Mouse (Mus musculus) urinary bladder, adult 18-20 months (tissue): ENCODE results near the gene Urgcp.

Source experiments
- DNase-seq, 2 experiments: peaks; one replicate each; pipeline ENCODE4 v3.0.0; 2022; ENCODE audit warnings: low spot score in 2 of 2, mixed read lengths in 2 of 2

Gene Urgcp

GRCm38 (mm10) chr11:5715179-5715578, 47.0 kb downstream of the Urgcp start:
- DNase-seq, result no peak

GRCm38 (mm10) chr11:5707530-5708353, 54.4 kb downstream of the Urgcp start:
- peak; percentile 82 to 84 for DNase-seq

GRCm38 (mm10) chr11:5706874-5707529, 55.2 kb downstream of the Urgcp start:
- peak; percentile 11 to 70 for DNase-seq

GRCm38 (mm10) chr11:5705972-5706371, 56.2 kb downstream of the Urgcp start:
- no peak for DNase-seq

- no peak for DNase-seq
These were observed 58.8 kb downstream of the Urgcp start for GRCm38 (mm10) chr11:5703341-5703740.

- DNase-seq, result no peak
These were observed 59.2 kb downstream of the Urgcp start for GRCm38 (mm10) chr11:5702957-5703332.

GRCm38 (mm10) chr11:5702271-5702956, 59.8 kb downstream of the Urgcp start:
- no peak for DNase-seq

GRCm38 (mm10) chr11:5701821-5702220, 60.4 kb downstream of the Urgcp start:
- no peak for DNase-seq

- no peak for DNase-seq
These were observed 60.9 kb downstream of the Urgcp start for GRCm38 (mm10) chr11:5701300-5701699.

GRCm38 (mm10) chr11:5700808-5701207, 61.4 kb downstream of the Urgcp start:
- no peak for DNase-seq

GRCm38 (mm10) chr11:5691775-5692174, 70.4 kb downstream of the Urgcp start:
- no peak for DNase-seq

GRCm38 (mm10) chr11:5684283-5684682, 77.9 kb downstream of the Urgcp start:
- no peak for DNase-seq

GRCm38 (mm10) chr11:5682541-5682940, 79.6 kb downstream of the Urgcp start:
- DNase-seq, result no peak
